Comparison of ENCODE assay signal across 12 mouse cellular contexts in genomic region chr2:73276141-73276571, GRCm38 (mm10). TPM values are rescaled to one million over a fixed set of nuclear protein-coding genes. Genes with fewer than 3 reads are reported as not detected.
DNase-seq lines count a peak whose midpoint lies in the region; ATAC-seq and TF ChIP-seq lines count a peak whose summit lies in the region.
"Had no signal": no experiment of that assay in that cellular context is flagged by ENCODE, and none has a peak within 500 bp of the region (broad histone marks: within the 10 kb centered on the region; RNA-seq: fewer than 3 reads in every experiment).

No protein-coding gene starts in this region.

- TF ChIP-seq CTCF in stomach, postnatal 0 days (IDR thresholded peaks at IDR 0.05; ENCODE audit: low read depth), result no peak

- no peak for ATAC-seq in intestine, embryonic 14.5 days (replicated peaks; ENCODE audit: low FRiP score, low TSS enrichment, low read depth)
- ATAC-seq in intestine, embryonic 15.5 days, result no peak
- no peak for ATAC-seq in hindbrain, embryonic 12.5 days (ENCODE audit: low FRiP score)
- ATAC-seq in midbrain, embryonic 16.5 days, result no peak
- ATAC-seq in megakaryocyte-erythroid progenitor cell, adult 5-6 weeks (replicated peaks; ENCODE audit: low FRiP score, low TSS enrichment, poor library complexity, severe bottlenecking), result no peak
- ATAC-seq in stomach, postnatal 0 days (ENCODE audit: low FRiP score, low TSS enrichment), result no peak
- ATAC-seq: intestine, embryonic 16.5 days had no signal

- H3K9me3 ChIP-seq in intestine, embryonic 14.5 days (ENCODE audit: control insufficient read depth, low read length), result no peaks in the 10 kb centered on the region
- H3K9me3 ChIP-seq in intestine, embryonic 15.5 days, result no peaks in the 10 kb centered on the region
- H3K9me3 ChIP-seq in hindbrain, embryonic 12.5 days (replicated peaks), result no peaks in the 10 kb centered on the region
- no peaks in the 10 kb centered on the region for H3K9me3 ChIP-seq in midbrain, embryonic 16.5 days (replicated peaks; ENCODE audit: control insufficient read depth, low read length, poor library complexity, severe bottlenecking)
- no peaks in the 10 kb centered on the region for H3K9me3 ChIP-seq in stomach, postnatal 0 days (ENCODE audit: control insufficient read depth, low read length)
- H3K9me3 ChIP-seq: lung, embryonic 15.5 days had no signal

- H3K4me3 ChIP-seq in intestine, embryonic 14.5 days (ENCODE audit: low read depth, low read length), result no peak overlapping the region
- H3K4me3 ChIP-seq in intestine, embryonic 15.5 days (replicated peaks), result no peak overlapping the region
- no peak overlapping the region for H3K4me3 ChIP-seq in hindbrain, embryonic 12.5 days
- peak overlapping the region; percentile 20; the same call in 1 of the 2 replicates for H3K4me3 ChIP-seq in midbrain, embryonic 16.5 days (ENCODE audit: low read depth, low read length)
- no peak overlapping the region for H3K4me3 ChIP-seq in stomach, postnatal 0 days (ENCODE audit: low read depth, low read length)
- H3K4me3 ChIP-seq: erythroblast, embryonic 14.5 days; lung, embryonic 15.5 days had no signal

- no peak overlapping the region for H3K9ac ChIP-seq in intestine, embryonic 14.5 days (ENCODE audit: low read length)
- no peak overlapping the region for H3K9ac ChIP-seq in intestine, embryonic 15.5 days
- no peak overlapping the region for H3K9ac ChIP-seq in hindbrain, embryonic 12.5 days
- H3K9ac ChIP-seq in midbrain, embryonic 16.5 days (ENCODE audit: low read depth, low read length), result no peak overlapping the region
- H3K9ac ChIP-seq in stomach, postnatal 0 days (ENCODE audit: low read length), result no peak overlapping the region
- H3K9ac ChIP-seq: lung, embryonic 15.5 days had no signal

- DNase-seq in intestine, embryonic 14.5 days (ENCODE audit: low spot score), result peak; percentile 76
- DNase-seq in embryo, embryonic 11 days, result peak; percentile 68
- DNase-seq in testis, postnatal 14 days (ENCODE audit: low spot score), result no peak
- no peak for DNase-seq in stomach, postnatal 0 days (ENCODE audit: low spot score)

- no peak overlapping the region for H3K4me2 ChIP-seq in intestine, embryonic 14.5 days (ENCODE audit: low read length)
- no peak overlapping the region for H3K4me2 ChIP-seq in intestine, embryonic 15.5 days (replicated peaks)
- 0 out of 2 replicates have a peak overlapping the region, but pooled peaks have one; percentile 46 for H3K4me2 ChIP-seq in hindbrain, embryonic 12.5 days (replicated peaks)
- H3K4me2 ChIP-seq in midbrain, embryonic 16.5 days (ENCODE audit: low read length), result peak overlapping the region; percentile 12; the same call in 1 of the 2 replicates
- no peak overlapping the region for H3K4me2 ChIP-seq in stomach, postnatal 0 days (replicated peaks; ENCODE audit: low read depth)
- H3K4me2 ChIP-seq: lung, embryonic 15.5 days had no signal

- TF ChIP-seq EP300 in stomach, postnatal 0 days (optimal IDR thresholded peaks at IDR 0.05), result no peak

- 1% methylated on average over 6 of the region's 6 CpGs for WGBS in intestine, embryonic 14.5 days
- 1% methylated on average over 6 of the region's 6 CpGs for WGBS in intestine, embryonic 15.5 days
- under 1% methylated on average over 6 of the region's 6 CpGs for WGBS in hindbrain, embryonic 12.5 days
- 0% methylated on average over 6 of the region's 6 CpGs for WGBS in midbrain, embryonic 16.5 days
- WGBS in stomach, postnatal 0 days, result 5% methylated on average over 6 of the region's 6 CpGs

- H3K36me3 ChIP-seq in intestine, embryonic 14.5 days (ENCODE audit: control insufficient read depth, insufficient read depth, low read length), result no peaks in the 10 kb centered on the region
- H3K36me3 ChIP-seq in intestine, embryonic 15.5 days, result no peaks in the 10 kb centered on the region
- no peaks in the 10 kb centered on the region for H3K36me3 ChIP-seq in hindbrain, embryonic 12.5 days
- H3K36me3 ChIP-seq in midbrain, embryonic 16.5 days (ENCODE audit: control insufficient read depth, insufficient read depth, low read length), result no peaks in the 10 kb centered on the region
- no peaks in the 10 kb centered on the region for H3K36me3 ChIP-seq in stomach, postnatal 0 days (ENCODE audit: control insufficient read depth, insufficient read depth, low read length)
- H3K36me3 ChIP-seq: lung, embryonic 15.5 days had no signal

- H3K27ac ChIP-seq in intestine, embryonic 14.5 days (ENCODE audit: low read depth), result no peak overlapping the region
- H3K27ac ChIP-seq in intestine, embryonic 15.5 days, result no peak overlapping the region
- no peak overlapping the region for H3K27ac ChIP-seq in hindbrain, embryonic 12.5 days
- H3K27ac ChIP-seq in midbrain, embryonic 16.5 days (ENCODE audit: low read length), result no peak overlapping the region
- H3K27ac ChIP-seq in stomach, postnatal 0 days (replicated peaks), result no peak overlapping the region
- H3K27ac ChIP-seq: lung, embryonic 15.5 days had no signal

- peaks cover 25% of the 10 kb centered on the region for H3K4me1 ChIP-seq in intestine, embryonic 14.5 days (replicated peaks; ENCODE audit: control insufficient read depth, insufficient read depth, low read length)
- H3K4me1 ChIP-seq in intestine, embryonic 15.5 days (replicated peaks), result peaks cover 42% of the 10 kb centered on the region
- H3K4me1 ChIP-seq in hindbrain, embryonic 12.5 days, result peaks cover 60% of the 10 kb centered on the region
- H3K4me1 ChIP-seq in midbrain, embryonic 16.5 days (ENCODE audit: control insufficient read depth, insufficient read depth, low read length), result peaks cover 20% of the 10 kb centered on the region
- 0 out of 2 replicates have a peak, but pooled peaks cover 4% of the 10 kb centered on the region for H3K4me1 ChIP-seq in stomach, postnatal 0 days (replicated peaks; ENCODE audit: control insufficient read depth, insufficient read depth)

- peaks cover 95% of the 10 kb centered on the region for H3K27me3 ChIP-seq in intestine, embryonic 14.5 days (replicated peaks; ENCODE audit: control insufficient read depth, insufficient read depth, low read length)
- peaks cover 75% of the 10 kb centered on the region for H3K27me3 ChIP-seq in intestine, embryonic 15.5 days (replicated peaks)
- peaks cover 67% of the 10 kb centered on the region for H3K27me3 ChIP-seq in hindbrain, embryonic 12.5 days
- H3K27me3 ChIP-seq in midbrain, embryonic 16.5 days (ENCODE audit: control insufficient read depth, insufficient read depth, low read depth, low read length), result peaks cover 18% of the 10 kb centered on the region
- H3K27me3 ChIP-seq in stomach, postnatal 0 days (ENCODE audit: control insufficient read depth, insufficient read depth, low read length), result peaks cover 23% of the 10 kb centered on the region

RNA-seq across cellular contexts. Expression of gene Sp9, which starts 4.4 kb away (rescaled TPM):
- polyA plus RNA-seq in intestine, embryonic 14.5 days (2014; fragmentation: Nextera tagmentation; extraction: Ambion mirVana), result not detected in 2 replicates
- not detected in 2 replicates for polyA plus RNA-seq in intestine, embryonic 15.5 days (2015; fragmentation: Nextera tagmentation; extraction: Ambion mirVana)
- 2.1 and 2.9 TPM in 2 replicates for polyA plus RNA-seq in hindbrain, embryonic 12.5 days (2016; fragmentation: Nextera tagmentation; extraction: Ambion mirVana)
- 3.0 and 4.2 TPM in 2 replicates for polyA plus RNA-seq in midbrain, embryonic 16.5 days (2015; fragmentation: Nextera tagmentation; extraction: Ambion mirVana)
- not detected in 2 replicates for total RNA-seq in megakaryocyte-erythroid progenitor cell, adult 5-6 weeks (2014; fragmentation: Nextera tagmentation)
- 0.47 TPM in 1 of 2 replicates, not detected in the other for total RNA-seq in megakaryocyte-erythroid progenitor cell, adult 5-6 weeks (2017)
- 0.02 TPM in 1 of 2 replicates, not detected in the other for polyA plus RNA-seq in stomach, postnatal 0 days (2015; fragmentation: Nextera tagmentation; extraction: Ambion mirVana)
- polyA plus RNA-seq: erythroblast, embryonic 14.5 days; intestine, embryonic 16.5 days; lung, embryonic 15.5 days; stomach, embryonic 14.5 days had no signal

RNA-seq across cellular contexts. Expression of gene Scrn3, which starts 36.2 kb away (rescaled TPM):
- 12.2 and 12.6 TPM in 2 replicates for polyA plus RNA-seq in intestine, embryonic 14.5 days (2014; fragmentation: Nextera tagmentation; extraction: Ambion mirVana)
- polyA plus RNA-seq in intestine, embryonic 15.5 days (2015; fragmentation: Nextera tagmentation; extraction: Ambion mirVana), result 16.4 and 16.7 TPM in 2 replicates
- 13.2 and 13.6 TPM in 2 replicates for polyA plus RNA-seq in hindbrain, embryonic 12.5 days (2016; fragmentation: Nextera tagmentation; extraction: Ambion mirVana)
- polyA plus RNA-seq in midbrain, embryonic 16.5 days (2015; fragmentation: Nextera tagmentation; extraction: Ambion mirVana), result 6.7 and 8.1 TPM in 2 replicates
- total RNA-seq in megakaryocyte-erythroid progenitor cell, adult 5-6 weeks (2014; fragmentation: Nextera tagmentation), result 33.3 and 38.3 TPM in 2 replicates
- total RNA-seq in megakaryocyte-erythroid progenitor cell, adult 5-6 weeks (2017), result 54.5 and 79.7 TPM in 2 replicates
- 8.6 and 9.2 TPM in 2 replicates for polyA plus RNA-seq in stomach, postnatal 0 days (2015; fragmentation: Nextera tagmentation; extraction: Ambion mirVana)

RNA-seq across cellular contexts. Expression of gene Cir1, which starts 36.3 kb away (rescaled TPM):
- 22.3 and 24.5 TPM in 2 replicates for polyA plus RNA-seq in intestine, embryonic 14.5 days (2014; fragmentation: Nextera tagmentation; extraction: Ambion mirVana)
- 16.5 and 20.6 TPM in 2 replicates for polyA plus RNA-seq in intestine, embryonic 15.5 days (2015; fragmentation: Nextera tagmentation; extraction: Ambion mirVana)
- 28.4 and 29.7 TPM in 2 replicates for polyA plus RNA-seq in hindbrain, embryonic 12.5 days (2016; fragmentation: Nextera tagmentation; extraction: Ambion mirVana)
- 25.5 and 26.6 TPM in 2 replicates for polyA plus RNA-seq in midbrain, embryonic 16.5 days (2015; fragmentation: Nextera tagmentation; extraction: Ambion mirVana)
- total RNA-seq in megakaryocyte-erythroid progenitor cell, adult 5-6 weeks (2014; fragmentation: Nextera tagmentation), result 20.2 and 28.4 TPM in 2 replicates
- total RNA-seq in megakaryocyte-erythroid progenitor cell, adult 5-6 weeks (2017), result 28.3 and 36.9 TPM in 2 replicates
- polyA plus RNA-seq in stomach, postnatal 0 days (2015; fragmentation: Nextera tagmentation; extraction: Ambion mirVana), result 17.3 and 19.6 TPM in 2 replicates

RNA-seq across cellular contexts. Expression of gene Ola1, which starts 57.4 kb away (rescaled TPM):
- 92.0 and 94.6 TPM in 2 replicates for polyA plus RNA-seq in intestine, embryonic 14.5 days (2014; fragmentation: Nextera tagmentation; extraction: Ambion mirVana)
- 84.7 and 98.7 TPM in 2 replicates for polyA plus RNA-seq in intestine, embryonic 15.5 days (2015; fragmentation: Nextera tagmentation; extraction: Ambion mirVana)
- polyA plus RNA-seq in hindbrain, embryonic 12.5 days (2016; fragmentation: Nextera tagmentation; extraction: Ambion mirVana), result 80.9 and 89.7 TPM in 2 replicates
- polyA plus RNA-seq in midbrain, embryonic 16.5 days (2015; fragmentation: Nextera tagmentation; extraction: Ambion mirVana), result 97.1 and 98.5 TPM in 2 replicates
- 97.4 and 126 TPM in 2 replicates for total RNA-seq in megakaryocyte-erythroid progenitor cell, adult 5-6 weeks (2014; fragmentation: Nextera tagmentation)
- 149 and 159 TPM in 2 replicates for total RNA-seq in megakaryocyte-erythroid progenitor cell, adult 5-6 weeks (2017)
- 58.4 and 62.4 TPM in 2 replicates for polyA plus RNA-seq in stomach, postnatal 0 days (2015; fragmentation: Nextera tagmentation; extraction: Ambion mirVana)

Comparison
In these comparisons a context has a peak if more than half of its experiments do, and no peak if none do; other contexts are left out.
1. DNase-seq: peak in intestine, embryonic 14.5 days (single experiment) and embryo, embryonic 11 days (single experiment); none in testis, postnatal 14 days (single experiment) and stomach, postnatal 0 days (single experiment).
2. H3K4me2 ChIP-seq: peak in hindbrain, embryonic 12.5 days (single experiment) and midbrain, embryonic 16.5 days (single experiment); none in intestine, embryonic 14.5 days (single experiment), intestine, embryonic 15.5 days (single experiment) and stomach, postnatal 0 days (single experiment).